Mouse (Mus musculus) thymus, adult 18-20 months (tissue): ENCODE data around the gene Inka2.

Experiments
- DNase-seq, 2 experiments: peaks; one replicate each; pipeline ENCODE4 v3.0.0; 2022; ENCODE audit warnings: mixed read lengths in 2 of 2

The Inka2 gene

DNA sequence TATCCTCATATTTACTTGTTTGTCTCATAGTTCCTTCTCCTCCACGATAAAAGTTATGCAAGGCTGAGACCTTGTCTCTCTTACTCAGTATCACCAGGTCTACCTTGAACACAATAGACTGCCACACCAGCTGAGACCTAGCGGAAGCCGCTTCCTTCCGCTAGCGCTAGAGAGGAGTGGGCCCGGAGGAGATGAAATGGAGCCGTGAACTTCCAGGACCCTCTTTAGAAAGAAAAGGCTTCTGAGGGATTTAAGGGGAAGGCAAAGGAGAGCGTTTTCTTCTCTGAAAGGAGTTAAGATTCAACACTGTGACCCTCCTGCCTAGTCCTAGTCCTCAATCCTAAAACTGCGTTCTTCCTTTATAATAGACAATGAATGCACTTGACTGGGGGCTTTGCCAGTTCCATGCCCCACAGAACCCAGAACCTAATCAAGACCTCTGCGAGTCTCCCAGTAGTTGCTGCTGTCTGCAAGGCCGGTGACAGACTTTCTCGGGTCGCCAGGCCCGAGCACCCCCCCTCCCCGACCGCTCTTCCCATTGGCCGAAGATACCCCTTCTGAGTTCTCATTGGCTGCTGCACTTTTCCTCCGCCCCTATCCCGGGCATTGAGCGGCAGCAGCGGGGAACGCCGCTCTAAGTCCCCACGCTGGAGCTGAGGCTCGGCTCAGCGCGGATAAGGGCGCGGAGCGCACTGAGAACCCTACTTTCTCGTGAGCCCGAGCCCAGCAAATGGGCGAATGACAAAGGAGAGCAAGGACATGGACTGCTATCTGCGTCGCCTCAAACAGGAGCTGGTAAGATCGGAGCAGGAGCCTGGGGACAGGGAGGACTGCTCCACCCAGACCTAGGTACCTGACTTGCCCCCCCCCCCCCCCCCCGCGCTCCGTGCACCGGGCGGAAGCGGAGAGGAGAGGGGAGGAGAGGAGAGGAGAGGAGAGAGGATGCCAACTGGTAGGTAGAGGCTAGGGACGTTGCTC is at the start of gene Inka2:
Inka2 (plus strand) TSS at position 569 of the 978 bp plus-strand sequence.
- peak; percentile 71 to 76 for DNase-seq

GRCm38 (mm10) chr3:105655031-105655585 is 49.3 kb upstream of the Inka2 start:
- DNase-seq = no peak

GRCm38 (mm10) chr3:105660530-105660929 is 43.9 kb upstream of the Inka2 start:
- DNase-seq = no peak

GRCm38 (mm10) chr3:105663043-105663442 is 41.4 kb upstream of the Inka2 start:
- peak in 1 of 2 experiments; percentile 5 for DNase-seq

- no peak for DNase-seq
Measured at GRCm38 (mm10) chr3:105665105-105665765, 39.2 kb upstream of the Inka2 start.

GRCm38 (mm10) chr3:105666996-105667523 is 37.3 kb upstream of the Inka2 start:
- no peak for DNase-seq

DNA sequence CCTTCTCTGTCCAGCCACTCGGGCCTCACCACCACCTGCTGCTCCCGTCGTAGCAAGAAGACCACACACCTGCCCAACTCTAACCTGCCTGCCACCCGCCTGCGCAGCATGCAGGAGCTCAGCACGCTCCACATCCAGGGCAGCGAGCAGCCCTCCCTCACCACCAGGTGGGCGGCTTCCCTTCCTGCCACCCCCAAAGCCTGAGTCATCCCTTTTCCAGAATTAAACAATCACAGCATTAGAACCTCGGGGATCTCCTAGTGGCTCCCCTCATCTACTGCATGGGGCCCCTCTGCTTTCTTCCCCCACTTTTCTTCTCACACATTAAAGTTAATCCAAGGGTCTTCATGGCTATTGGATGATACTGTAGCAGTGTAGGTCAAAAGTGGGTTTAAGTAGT is 36.2 kb upstream of the Inka2 start:
- DNase-seq = no peak

GRCm38 (mm10) chr3:105669776-105670175 is 34.6 kb upstream of the Inka2 start:
- no peak for DNase-seq

- no peak for DNase-seq
Measured at GRCm38 (mm10) chr3:105670801-105671200, 33.6 kb upstream of the Inka2 start.

- peak in 1 of 2 experiments; percentile 36 for DNase-seq
Measured at GRCm38 (mm10) chr3:105674595-105675218, 29.7 kb upstream of the Inka2 start.

- no peak for DNase-seq
Measured at GRCm38 (mm10) chr3:105675932-105676331, 28.5 kb upstream of the Inka2 start.

- no peak for DNase-seq
Measured at GRCm38 (mm10) chr3:105680346-105680745, 24.1 kb upstream of the Inka2 start.

GRCm38 (mm10) chr3:105686394-105687323 is 17.7 kb upstream of the Inka2 start:
- no peak for DNase-seq

DNA sequence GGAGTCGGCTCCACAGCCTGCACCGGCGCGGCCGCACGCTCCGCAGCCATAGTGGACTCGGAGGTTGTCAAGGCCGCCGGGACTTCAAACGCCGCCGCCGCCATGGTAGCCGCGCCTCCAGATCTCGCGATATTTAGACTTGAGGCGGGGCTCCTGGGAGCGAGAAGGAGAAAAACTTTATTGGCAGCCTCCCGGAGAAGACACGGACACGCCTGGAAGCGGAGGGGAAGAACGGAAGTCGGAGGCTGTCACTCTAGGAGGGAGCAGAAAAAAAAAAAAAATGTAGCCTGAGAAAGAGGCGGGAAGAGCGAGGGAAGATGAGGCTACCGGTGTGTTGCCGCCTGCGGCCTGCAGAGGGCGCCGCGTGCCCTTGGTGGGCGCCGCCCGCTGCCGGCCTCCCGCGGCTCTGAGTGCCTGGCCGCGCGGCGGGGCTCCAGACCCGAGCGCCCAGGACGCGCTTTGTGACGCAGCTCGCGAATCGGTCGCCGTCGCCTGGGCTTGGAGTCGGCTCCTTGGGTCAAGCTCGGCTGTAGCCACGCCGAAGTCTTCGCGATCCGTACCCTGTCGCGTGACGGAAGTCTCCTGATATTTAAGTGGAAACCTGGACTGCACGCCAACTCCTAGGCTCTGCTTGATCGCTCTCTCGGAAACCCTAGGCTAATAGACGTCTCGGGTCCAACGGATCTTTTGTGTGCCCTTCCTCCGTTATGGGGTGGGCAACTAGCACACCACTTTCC is 16.9 kb upstream of the Inka2 start, which contains the start of gene Ddx20:
Ddx20 (minus strand) TSS at position 251 of the 737 bp plus-strand sequence.
- DNase-seq = peak; percentile 89 to 95

DNA sequence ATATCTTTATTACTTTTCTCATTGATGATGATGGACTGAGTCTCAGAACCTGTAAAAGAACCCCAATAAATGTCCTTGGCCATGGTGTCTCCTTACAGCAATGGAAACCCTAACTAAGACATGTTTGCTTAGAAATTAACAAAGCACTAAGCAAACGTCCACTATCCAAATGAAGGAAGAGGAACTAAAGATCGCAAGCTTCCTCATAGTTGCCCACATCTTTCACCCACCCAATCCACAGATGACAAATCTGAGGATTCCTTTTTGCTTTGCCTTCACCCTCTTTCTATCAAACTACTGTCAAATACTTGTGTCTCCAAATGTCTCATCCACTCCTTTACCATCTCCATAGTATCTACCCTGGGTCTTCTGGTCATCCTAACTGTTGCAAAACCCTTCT is 15.9 kb upstream of the Inka2 start:
- no peak for DNase-seq

- DNase-seq = no peak
Measured at GRCm38 (mm10) chr3:105693327-105694080, 10.9 kb upstream of the Inka2 start.

DNA sequence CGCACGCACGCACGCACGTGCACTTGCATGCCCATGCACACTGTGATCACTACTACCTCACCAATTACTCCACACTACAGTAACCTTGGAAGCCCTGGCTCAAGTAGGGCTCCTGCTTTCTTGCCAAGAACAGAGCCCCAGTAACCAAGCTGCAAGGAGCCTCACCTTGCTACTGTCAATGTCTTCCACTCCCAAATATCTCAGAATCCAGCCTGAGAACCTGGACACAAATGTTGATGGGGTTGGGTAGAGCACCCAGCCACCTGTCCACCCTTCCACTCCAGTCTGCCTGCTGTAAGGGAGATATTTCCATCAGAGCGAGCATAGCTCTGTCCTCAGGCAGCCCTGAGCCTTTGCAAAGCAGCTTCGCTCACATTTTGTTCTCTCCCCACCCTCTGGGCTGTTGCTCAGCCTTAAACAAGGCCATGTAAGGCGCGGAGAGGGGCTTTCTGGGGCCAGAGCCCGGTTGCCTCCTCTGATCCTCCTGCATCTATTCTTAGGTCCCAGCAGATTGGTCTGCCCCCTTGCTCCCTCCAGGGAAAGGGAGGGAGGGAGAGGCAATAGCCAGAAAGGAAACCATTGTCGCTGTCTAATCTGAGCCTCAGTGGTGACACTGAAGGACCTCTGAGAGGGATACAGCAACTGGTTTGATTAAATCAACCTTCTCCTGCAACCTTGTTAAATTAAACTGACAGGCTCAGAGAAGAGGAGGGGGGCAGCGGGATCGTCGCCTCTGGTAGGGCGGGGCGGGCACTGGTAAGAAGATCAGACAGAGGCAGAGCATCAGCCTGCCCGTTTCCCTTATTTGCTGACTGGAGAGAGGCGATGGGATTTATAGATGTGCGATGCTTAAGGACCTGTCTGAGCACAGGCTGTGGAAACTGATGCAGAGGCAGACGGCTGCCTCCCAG is 8.7 kb upstream of the Inka2 start:
- DNase-seq = no peak

DNA sequence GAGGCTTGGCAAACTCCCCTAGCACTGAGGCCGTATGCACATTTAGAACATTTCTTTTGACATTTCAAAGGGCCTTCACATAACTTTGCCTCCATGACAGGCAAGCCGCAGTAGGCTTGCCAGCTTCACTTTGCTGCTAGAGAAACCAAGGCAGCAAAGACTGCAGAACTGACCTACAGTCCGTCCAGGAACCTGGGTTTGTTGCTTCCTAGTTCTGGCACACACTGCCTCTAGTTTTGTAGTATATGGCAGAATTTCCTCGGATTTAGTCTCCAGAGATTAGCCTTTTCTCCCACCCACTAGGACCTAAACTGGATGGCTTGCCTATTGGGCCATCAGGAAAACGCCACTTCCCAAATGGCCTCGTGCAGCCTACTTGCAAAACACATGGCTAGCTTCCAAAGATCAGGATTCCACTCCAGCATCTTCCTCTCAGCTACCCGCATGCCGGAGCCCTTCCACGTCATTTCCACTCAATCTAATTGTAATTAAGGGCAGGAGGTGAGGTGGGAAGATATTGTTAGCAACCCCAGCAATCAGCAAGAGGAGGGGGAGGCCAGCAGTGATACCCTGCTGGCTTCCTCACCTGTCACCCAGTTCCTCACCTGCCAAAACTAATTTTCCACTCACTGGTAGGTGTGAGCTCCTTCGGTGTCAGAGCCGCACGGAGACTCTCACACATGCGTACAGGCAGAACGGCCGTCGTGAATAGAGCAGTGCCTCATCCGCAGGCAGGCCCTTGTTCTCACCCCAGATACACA is 7.8 kb upstream of the Inka2 start:
- DNase-seq = no peak
